Mouse (Mus musculus): Measurements from ENCODE around the gene Tymp.

GRCm38 (mm10) chr15:89372536-89372935, 4.3 kb downstream of the Tymp start:
- TF ChIP-seq ZNF384 (IDR thresholded peaks at IDR 0.05; ENCODE audit: low read depth, low read length), result no peak
- no peak for TF ChIP-seq HCFC1 (IDR thresholded peaks at IDR 0.05; ENCODE audit: borderline replicate concordance, insufficient read depth, low read length)
